Mouse (Mus musculus) megakaryocyte, adult 5-6 weeks (primary cell): Measurements from ENCODE around the gene Ripor2. TPM values are rescaled to one million over a fixed set of nuclear protein-coding genes. Genes with fewer than 3 reads are reported as not detected.
A peak's percentile ranks its signal among the peaks of the same experiment; 100 is the strongest.

Experiments used
- ATAC-seq: 2 replicates; pipeline ENCODE4 v1.8.0; 2016; ENCODE audit warnings: mild to moderate bottlenecking, inconsistent platforms; ENCODE audit not compliant: poor library complexity, severe bottlenecking
- total RNA-seq, 2 experiments: library from RNA; stranded (forward) in 1 of 2; stranded (reverse) in 1 of 2; fragments of 153-499, 151-499 nt in 1 of 2; fragments of 221-1000, 200-1000 nt in 1 of 2; gene quantifications; 2 replicates each; pipeline versions ENCODE4 v1.2.3 to v1.2.4; 2015 to 2017

The Ripor2 gene
- 87.3 and 93.1 TPM in 2 replicates for total RNA-seq (2015)
- total RNA-seq (2017), result 65.3 and 80.5 TPM in 2 replicates

DNA sequence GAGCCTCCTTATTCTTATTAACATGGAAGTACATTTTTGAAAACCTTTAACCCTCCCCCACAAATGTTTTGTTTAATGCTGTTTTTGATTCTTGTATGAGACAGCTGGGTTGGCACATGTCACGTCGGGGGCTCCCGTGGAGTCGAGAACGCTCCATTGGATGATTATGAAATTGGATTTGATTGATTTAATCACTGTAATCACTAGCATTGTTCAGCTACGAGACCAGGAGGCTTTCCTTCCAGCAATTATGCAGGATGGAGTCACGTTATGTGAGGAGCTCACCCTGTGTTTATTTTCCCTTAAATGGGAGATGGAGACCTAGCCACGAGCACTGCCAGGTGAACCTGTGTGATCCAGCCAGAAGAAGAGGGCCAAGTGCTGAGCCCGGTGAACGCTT is at the start of gene Ripor2:
Ripor2 (plus strand) TSS at position 357 of the 400 bp plus-strand sequence.
- no peak for ATAC-seq

GRCm38 (mm10) chr13:24536531-24537167 is 45.3 kb upstream of the Ripor2 start:
- ATAC-seq, result no peak

GRCm38 (mm10) chr13:24538012-24538411 is 44.0 kb upstream of the Ripor2 start:
- no peak for ATAC-seq

DNA sequence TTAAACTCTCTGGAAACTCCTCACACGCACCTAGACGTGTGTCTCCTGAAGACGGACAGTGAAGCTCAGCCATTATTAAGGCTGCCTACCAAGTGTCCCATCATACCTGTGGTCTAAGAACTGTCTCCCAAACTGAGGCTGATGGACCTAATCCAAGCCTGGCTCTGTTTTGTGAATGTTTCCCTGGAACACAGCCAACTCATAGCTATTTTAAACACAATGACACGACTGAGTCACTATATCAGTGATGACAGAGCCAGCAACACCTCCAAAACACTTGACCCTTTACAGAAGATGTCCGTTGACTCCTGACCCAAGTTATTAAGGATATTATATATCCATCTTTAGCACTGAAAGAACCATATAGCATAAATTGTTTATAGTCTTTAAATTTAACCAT is 43.0 kb upstream of the Ripor2 start:
- ATAC-seq, result no peak

- no peak for ATAC-seq
Observed at GRCm38 (mm10) chr13:24545677-24546076, 36.3 kb upstream of the Ripor2 start.

GRCm38 (mm10) chr13:24546801-24547459 is 35.1 kb upstream of the Ripor2 start:
- peak; percentile 75 for ATAC-seq

GRCm38 (mm10) chr13:24548911-24549310 is 33.1 kb upstream of the Ripor2 start:
- no peak for ATAC-seq

GRCm38 (mm10) chr13:24551100-24551931 is 30.7 kb upstream of the Ripor2 start:
- no peak for ATAC-seq

DNA sequence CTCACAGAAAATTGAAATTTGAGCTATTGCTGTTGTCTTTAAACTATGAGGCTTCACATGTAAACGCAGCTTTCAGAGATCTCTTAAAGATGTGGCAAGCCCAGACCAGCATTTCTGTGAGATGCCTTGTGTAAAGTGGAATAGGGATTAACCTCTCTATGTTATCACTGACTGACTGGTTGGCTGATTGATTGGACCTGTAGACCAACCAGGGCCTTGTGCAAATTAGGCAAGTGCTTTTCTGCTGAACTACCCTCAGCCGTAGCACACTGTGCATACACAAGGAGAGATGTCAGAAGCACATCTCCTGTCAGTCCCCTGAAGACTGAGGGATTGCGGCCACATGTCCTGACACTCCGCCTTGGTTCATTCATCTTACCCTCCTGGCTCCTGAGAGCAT is 29.9 kb upstream of the Ripor2 start:
- ATAC-seq, result no peak

DNA sequence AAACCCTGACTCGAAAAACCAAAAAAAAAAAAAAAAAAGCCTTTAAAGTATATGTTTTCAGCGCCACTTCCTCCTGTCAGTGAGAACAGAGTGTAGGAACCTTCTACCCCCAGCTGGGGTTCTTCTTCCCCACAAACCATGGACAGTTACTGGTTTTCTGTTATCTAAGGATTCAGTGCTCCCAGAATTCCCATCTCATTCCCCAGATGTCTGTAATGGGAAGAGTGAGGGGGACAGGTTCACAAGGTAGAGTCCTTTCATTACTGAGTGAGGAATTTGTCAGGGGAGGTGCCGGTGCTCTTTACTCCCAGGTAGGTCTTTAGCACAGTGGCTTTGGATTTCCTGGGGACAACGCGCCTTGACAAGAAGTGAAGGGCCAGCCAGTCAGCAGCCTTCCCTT is 20.6 kb upstream of the Ripor2 start:
- ATAC-seq, result no peak

- ATAC-seq, result no peak
Observed at GRCm38 (mm10) chr13:24564706-24565105, 17.3 kb upstream of the Ripor2 start.

GRCm38 (mm10) chr13:24565230-24565949 is 16.6 kb upstream of the Ripor2 start:
- ATAC-seq, result no peak

DNA sequence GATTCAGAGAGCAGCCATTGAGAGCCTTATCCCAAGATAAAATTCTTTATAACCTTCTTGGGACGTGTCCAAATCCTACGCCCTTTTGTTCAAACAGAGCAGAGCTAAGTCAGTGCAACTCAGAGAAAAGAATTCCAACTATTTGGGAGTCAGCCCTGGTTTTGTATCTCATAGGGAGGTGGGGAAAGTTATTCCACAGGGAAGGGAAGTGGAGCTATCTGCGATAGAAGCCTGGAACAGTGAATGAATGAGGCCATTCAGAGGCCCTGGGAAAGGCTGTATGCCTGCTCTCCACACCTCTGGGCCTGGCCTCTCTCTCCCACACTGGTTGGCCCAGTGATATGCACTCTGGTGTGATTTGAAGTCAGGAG is 16.1 kb upstream of the Ripor2 start:
- no peak for ATAC-seq

DNA sequence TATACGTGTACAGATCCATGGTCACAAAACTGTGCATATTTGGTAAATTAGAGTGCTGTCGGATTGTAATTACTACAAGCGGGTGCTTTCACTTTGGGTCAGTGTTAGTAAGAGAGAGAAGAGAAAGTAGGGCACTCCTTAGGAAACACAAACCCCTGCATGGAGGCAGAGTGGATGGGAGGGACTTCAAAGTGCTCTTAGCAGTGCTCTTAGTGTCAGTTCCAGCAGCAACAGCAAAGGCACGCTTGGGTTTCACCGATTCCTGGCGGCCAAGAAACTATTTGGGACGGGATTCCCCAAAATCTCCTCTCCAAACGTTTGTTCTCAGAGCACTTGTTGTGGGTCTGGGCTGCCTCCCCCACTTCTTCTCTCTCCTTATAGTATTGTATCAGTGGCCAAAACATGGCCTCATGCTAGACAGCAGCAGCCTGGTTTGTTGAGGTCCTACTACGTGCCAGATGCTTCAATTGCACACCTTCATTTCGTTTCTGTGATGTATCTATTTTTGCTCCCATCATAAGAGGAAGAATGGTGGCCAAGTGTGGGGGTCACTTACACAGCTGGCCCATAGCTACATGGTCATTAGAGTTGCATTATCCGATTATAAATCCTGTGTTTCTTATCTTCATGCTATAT is 14.7 kb upstream of the Ripor2 start:
- ATAC-seq, result no peak

GRCm38 (mm10) chr13:24569066-24569465 is 12.9 kb upstream of the Ripor2 start:
- no peak for ATAC-seq

GRCm38 (mm10) chr13:24570716-24571115 is 11.3 kb upstream of the Ripor2 start:
- no peak for ATAC-seq

DNA sequence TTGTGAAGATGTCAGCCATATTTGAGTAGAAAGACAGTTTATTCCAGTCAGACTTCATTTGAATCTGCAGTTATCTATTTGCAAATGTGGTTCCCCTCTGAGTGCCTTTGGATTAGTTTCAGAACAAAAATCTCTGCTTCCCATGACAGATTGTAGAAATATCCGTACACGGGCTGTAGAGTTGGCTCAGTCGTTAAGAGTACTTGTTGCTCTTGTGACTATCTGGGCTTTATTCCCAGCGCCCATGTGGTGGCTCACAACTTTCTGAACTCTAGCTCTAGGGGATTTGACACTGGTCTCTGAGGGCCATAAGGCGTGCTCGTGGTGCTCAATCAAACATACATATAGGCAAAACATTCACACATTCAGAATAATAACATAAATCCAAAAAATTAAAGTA is 10.1 kb upstream of the Ripor2 start:
- ATAC-seq, result no peak

DNA sequence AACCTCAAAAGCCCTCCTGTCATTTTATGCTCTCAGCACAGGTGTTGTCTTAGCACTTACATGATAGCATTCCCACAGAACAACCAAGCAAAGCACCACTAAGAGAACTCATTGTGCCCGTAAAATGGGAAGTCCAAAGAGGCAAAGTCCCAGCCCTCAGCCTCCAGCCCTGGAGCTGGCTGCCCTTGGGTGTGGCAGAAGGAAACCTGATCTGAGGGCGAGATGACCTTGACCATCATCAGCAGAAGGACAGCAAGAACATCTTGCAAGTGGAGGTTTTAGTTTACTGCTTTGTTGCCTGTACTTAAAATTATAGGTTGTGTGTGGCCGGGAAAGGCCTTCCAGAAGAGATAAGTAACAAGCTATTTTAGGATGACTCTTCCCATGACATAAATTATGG is 6.9 kb upstream of the Ripor2 start:
- ATAC-seq, result no peak

DNA sequence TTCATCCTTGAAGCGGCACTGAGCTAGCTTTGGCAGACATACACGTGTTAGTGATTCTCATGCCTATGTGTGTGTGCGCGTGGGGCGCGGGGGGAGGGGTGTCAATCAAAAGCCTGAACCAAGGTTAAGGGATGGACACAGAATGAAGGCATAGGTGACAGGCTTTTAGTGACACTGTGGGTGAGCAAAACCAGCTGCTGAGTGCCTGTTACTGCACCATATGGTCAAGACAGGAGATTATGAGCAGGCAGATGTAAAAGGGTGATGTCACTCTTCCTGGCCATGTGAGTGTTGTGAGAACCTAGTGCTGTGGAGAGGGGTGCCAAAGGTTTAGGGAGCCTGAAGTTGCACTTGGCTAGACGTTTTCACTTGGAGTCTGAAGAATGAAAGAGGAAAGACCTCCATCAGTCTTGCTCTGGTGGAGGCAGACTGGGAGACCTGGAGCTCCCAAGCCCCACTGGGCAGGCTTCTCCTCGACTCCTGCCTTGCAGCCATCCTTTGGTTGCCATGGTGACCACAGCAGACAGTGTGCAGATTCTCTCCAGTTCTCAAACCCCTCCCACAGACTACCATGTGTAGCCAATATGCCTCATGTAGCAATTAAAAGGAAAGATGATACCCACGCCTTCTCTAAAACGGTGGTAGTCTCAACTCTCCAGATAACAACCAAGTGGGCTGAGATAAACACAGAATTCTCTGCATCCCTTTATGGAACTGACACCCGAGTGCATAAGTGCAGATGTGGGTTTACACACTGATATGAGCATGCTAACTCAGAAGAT is 5.5 kb upstream of the Ripor2 start:
- no peak for ATAC-seq

GRCm38 (mm10) chr13:24578317-24578716 is 3.7 kb upstream of the Ripor2 start:
- no peak for ATAC-seq
